Mouse (Mus musculus) bone marrow, adult 2 months (tissue): ENCODE data around the gene Msrb1. TPM values are rescaled to one million over a fixed set of nuclear protein-coding genes. Genes with fewer than 3 reads are reported as not detected.

Experiments
- H3K27ac ChIP-seq: fragments of 200-500 bp; 2 replicates; pipeline ENCODE4 v1.5.1; 2012; ENCODE audit warnings: low read depth, mild to moderate bottlenecking, control low read depth, inconsistent platforms, low read length; ENCODE audit not compliant: control insufficient read depth, poor library complexity, insufficient read depth
- H3K4me1 ChIP-seq: fragments of 200-500 bp; 2 replicates; pipeline ENCODE4 v1.6.1; 2011; ENCODE audit warnings: low read length; ENCODE audit not compliant: control insufficient read depth, insufficient read depth
- H3K4me3 ChIP-seq: fragments of 200-500 bp; replicated peaks from 2 replicates; pipeline ENCODE3; 2011; ENCODE audit warnings: mild to moderate bottlenecking, low read depth, low read length, control low read depth; ENCODE audit not compliant: control insufficient read depth
- CTCF ChIP-seq: fragments of 200-500 bp; IDR thresholded peaks from 2 replicates; pipeline ENCODE4 v1.5.1; 2011; ENCODE audit warnings: low read length, control low read depth; ENCODE audit not compliant: control insufficient read depth, insufficient read depth
- POLR2A ChIP-seq: fragments of 200-500 bp; IDR thresholded peaks from 2 replicates; pipeline ENCODE4 v1.6.1; 2011; ENCODE audit warnings: low read depth, mild to moderate bottlenecking, control low read depth, low read length, borderline replicate concordance; ENCODE audit not compliant: control insufficient read depth
- WGBS: fragments of 180-500 bp; shearing (Covaris S2); methylation state at CpG from one replicate; pipeline ENCODE4 v1.1.7; 2018; 5-methylcytosine and 5-hydroxymethylcytosine counted together
- polyA plus RNA-seq: library from polyadenylated mRNA; stranded (reverse); fragments of >200 nt; gene quantifications from 2 replicates; pipeline ENCODE4 v1.2.4, GENCODE M21; 2011; ENCODE audit warnings: low replicate concordance; ENCODE audit not compliant: missing spikeins, insufficient read depth, insufficient read length

Gene Msrb1
- polyA plus RNA-seq, 1 experiment: 309 TPM

DNA sequence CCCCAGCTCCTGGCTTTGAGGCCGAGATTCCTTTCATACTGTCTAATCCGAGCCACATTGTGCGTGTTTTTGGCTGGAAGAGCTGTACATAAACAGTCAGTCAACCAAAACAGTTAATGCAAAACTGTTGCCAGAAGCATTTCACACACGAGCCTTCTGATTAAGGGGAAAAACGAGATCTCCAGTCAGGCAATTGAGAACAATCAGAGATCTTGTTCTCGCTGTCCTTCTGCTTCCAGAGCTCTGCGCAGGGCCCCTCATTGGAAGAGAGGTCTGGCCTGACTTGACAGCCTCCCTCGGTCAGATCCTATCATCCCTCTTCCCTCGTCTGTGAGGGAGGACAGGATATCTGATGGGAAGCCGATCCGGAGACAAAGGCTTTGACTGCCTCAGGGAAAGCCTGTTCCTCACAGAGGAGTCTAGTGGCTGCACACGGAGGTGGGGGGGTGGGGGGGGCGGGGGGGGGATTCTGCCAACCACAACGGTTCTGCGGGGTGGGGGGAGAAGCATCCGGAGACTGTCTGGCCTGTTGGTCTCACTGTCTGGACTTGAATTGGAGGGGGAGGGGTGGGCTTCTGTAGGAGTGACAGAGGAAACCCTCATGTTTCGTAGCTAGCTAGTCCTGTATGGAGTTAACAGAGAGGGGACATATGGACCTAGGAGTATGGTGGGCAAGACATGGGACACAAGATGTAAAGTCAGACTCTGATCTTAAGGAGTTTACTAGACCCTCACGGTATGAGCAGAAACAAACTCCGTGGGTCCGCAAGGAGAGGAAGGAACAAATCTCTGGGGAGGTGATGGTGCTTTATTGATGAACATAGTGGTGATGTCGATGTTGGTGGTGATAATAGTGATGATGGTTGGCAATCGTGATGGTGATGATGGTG is 28.8 kb downstream of the Msrb1 start:
- 45% methylated on average over 22 of the region's 22 CpGs for WGBS
- no peak overlapping the region for H3K4me3 ChIP-seq
- H3K4me1 ChIP-seq: no peaks in the 10 kb centered on the region
- H3K27ac ChIP-seq: no peak overlapping the region
- no peak for TF ChIP-seq CTCF
- no peak for TF ChIP-seq POLR2A

DNA sequence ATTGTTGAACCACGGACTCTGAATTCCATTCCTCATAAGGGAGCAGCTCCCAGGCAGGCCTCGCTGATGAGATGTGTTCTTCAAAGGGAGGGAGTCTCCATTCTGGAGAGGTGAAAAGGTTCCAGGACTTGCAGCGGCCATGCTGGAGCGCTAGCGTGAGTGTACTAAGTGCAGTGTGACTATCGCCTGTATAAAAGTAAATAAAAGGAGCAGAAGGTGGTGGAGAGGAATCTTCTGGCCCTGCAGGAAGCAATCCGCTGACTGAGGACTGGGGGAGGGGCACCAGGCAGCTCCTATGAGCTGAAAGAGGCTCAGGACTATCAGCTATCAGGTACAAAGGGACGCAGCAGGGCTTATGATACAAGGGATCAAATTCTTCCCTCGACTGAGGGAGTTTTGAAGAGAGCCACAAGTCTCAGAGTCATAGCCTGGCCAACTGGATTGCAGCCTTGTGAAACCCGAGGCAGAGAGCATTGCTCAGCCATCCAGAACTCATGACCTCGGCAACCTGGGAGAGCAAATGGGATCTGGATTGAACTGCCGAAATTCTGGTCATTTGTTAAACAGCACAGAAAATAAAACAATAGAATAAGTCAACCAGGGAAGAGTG is 29.9 kb downstream of the Msrb1 start:
- Histone ChIP-seq H3K4me1 (no peaks in the 10 kb centered on the region), H3K27ac (no peak overlapping the region), H3K4me3 (no peak overlapping the region)
- WGBS: 43% methylated on average over 12 of the region's 12 CpGs
- TF ChIP-seq CTCF (no peak), POLR2A (no peak)

DNA sequence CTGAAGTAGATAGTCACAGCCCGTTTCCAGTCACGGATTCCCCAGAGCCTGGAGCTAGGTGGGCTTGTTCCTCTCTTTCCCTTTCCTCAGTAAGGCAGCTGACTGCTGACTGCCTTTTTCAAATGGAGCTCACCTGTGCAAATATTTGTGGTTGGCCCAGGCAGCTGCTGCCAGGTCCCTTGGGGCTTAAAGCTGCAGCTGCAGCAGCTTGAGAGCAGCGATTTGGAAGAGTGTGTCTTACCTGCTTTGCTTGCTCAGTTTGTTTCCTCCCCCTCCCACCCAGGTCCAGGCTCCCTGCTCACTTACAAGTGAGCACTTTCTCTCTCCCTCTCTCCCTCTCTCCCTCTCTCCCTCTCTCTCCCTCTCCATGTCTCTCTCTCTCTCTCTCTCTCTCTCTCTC is 32.7 kb downstream of the Msrb1 start:
- Histone ChIP-seq H3K4me1 (no peaks in the 10 kb centered on the region), H3K4me3 (no peak overlapping the region), H3K27ac (no peak overlapping the region)
- WGBS: 46% methylated on average over 3 of the region's 3 CpGs
- no peak for TF ChIP-seq POLR2A
- TF ChIP-seq CTCF: no peak

DNA sequence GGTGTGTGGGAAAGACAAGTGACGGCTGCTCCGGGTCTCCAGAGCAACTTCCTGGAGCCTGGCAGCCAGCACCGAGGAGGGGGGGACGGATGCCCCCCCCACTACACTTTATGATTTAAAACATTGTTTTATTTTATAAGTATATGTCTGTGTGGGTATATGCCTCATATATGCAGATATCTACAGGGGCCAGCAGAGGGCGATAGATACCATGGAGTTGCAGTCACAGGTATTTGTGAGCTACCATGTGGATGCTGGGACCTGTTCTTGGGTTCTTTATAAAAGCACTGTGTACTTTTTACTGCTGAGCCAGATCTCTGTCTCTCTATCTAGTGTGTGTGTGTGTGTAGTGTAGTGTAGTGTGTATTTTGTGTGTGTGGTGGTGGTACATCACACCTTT is 36.8 kb downstream of the Msrb1 start:
- Histone ChIP-seq H3K27ac (no peak overlapping the region), H3K4me3 (no peak overlapping the region), H3K4me1 (no peaks in the 10 kb centered on the region)
- TF ChIP-seq POLR2A (no peak), CTCF (no peak)
- WGBS: 82% methylated on average over 5 of the region's 5 CpGs

DNA sequence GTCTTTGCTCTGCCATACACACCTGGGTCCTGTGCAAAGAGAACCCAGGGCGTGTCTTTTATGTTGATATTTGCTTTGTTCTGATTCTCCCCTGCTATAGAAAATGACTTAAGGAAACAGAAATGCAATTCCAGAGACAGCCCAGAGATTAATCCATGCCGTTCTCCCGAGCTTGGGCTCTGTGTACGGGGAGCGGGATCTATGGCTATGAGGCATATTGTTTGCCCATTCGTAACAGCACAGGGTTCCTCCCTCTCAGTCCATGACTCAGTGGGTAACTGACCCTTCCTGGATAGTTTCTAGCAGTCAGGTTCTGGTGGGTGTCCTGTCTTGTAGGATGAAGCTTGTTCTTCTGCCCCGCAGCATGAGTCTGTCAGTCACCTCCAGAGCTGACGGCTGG is 38.7 kb downstream of the Msrb1 start:
- WGBS: 79% methylated on average over 8 of the region's 8 CpGs
- no peak overlapping the region for H3K4me3 ChIP-seq
- no peak overlapping the region for H3K27ac ChIP-seq
- peaks cover 1% of the 10 kb centered on the region; the same call in 1 of the 2 replicates for H3K4me1 ChIP-seq
- no peak for TF ChIP-seq POLR2A
- TF ChIP-seq CTCF: no peak

DNA sequence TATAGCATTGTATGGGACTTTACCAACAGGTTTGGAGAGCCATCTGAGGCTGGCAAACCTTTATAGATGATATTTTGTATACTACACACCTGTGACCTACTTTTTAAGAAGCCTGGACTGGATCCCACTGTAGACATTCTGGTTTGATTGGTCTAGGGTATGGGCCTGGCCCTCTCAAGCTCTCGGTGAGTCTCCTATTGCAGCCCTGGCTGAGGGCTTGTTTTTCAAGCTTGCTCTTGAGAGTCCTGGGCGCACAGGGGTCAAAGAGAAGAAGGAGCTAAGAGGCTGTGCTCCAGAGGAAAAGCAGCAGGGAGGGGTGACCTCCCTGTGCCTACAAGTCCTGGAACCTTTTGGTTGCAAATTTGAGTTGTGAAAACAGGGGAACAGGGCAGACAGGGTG is 40.6 kb downstream of the Msrb1 start:
- TF ChIP-seq POLR2A: no peak
- TF ChIP-seq CTCF: no peak
- 89% methylated on average over 2 of the region's 2 CpGs for WGBS
- H3K27ac ChIP-seq: no peak overlapping the region

DNA sequence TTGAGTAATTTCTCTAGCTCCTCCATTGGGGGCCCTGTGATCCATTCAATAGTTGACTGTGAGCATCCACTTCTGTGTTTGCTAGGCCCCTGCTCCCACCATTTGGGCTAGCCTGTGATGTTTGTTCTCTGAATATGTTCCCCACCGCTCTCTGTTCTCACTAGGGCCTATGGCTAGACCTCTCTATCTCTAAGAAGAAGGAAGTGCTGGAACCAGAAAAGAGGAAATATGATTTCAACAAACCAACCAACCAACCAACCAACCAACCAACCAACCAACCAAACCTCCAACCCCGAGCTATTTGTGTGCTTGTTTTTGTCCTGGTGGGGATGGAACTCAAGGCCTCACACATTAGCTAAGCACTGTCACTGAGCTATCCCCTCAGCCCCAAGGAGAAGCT is 44.4 kb downstream of the Msrb1 start:
- WGBS: 15% methylated on average over 2 of the region's 2 CpGs
- TF ChIP-seq CTCF: no peak
- no peak for TF ChIP-seq POLR2A
- no peak overlapping the region for H3K4me3 ChIP-seq
- peaks cover 1% of the 10 kb centered on the region; the same call in 1 of the 2 replicates for H3K4me1 ChIP-seq
- H3K27ac ChIP-seq: 0 out of 2 replicates have a peak overlapping the region, but pooled peaks have one; percentile 1

More for the DNA sequence above, 40.6 kb downstream of the Msrb1 start:
- Histone ChIP-seq H3K4me1 (peaks cover 1% of the 10 kb centered on the region; the same call in 1 of the 2 replicates), H3K4me3 (no peak overlapping the region)

DNA sequence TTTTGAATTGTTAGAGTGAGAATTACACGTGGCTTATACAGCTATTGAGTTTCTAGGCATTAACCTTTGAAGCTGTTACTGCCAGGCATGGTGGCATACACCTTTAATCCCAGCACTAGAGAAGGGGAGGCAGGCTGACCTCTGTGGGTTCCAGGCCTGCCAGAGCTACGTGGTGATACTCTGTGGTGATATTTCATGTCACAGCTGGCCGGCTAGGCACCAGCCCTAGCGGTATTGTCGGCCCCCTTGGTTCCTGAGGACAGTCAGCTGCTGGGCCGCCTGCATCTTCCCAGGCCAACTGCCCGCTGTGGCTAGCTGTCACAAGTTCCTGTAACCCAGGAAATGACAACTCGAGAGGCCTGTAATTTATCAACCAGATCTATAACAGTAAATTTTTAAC is 55.7 kb downstream of the Msrb1 start:
- H3K27ac ChIP-seq: no peak overlapping the region
- 37% methylated on average over 8 of the region's 8 CpGs for WGBS
- no peak for TF ChIP-seq POLR2A
- TF ChIP-seq CTCF: no peak

More for the DNA sequence above, 55.7 kb downstream of the Msrb1 start:
- H3K4me1 ChIP-seq: no peaks in the 10 kb centered on the region
- H3K4me3 ChIP-seq: no peak overlapping the region

Other genes starting within 250 kb of the Msrb1 start
- not detected in 2 replicates for gene Caskin1, start 248.0 kb upstream of the Msrb1 start, polyA plus RNA-seq
- 79.2 and 108 TPM in 2 replicates for gene Traf7, start 208.7 kb upstream of the Msrb1 start, polyA plus RNA-seq
- gene Rab26, start 202.4 kb upstream of the Msrb1 start, polyA plus RNA-seq: not detected in 2 replicates
- 10.4 and 17.9 TPM in 2 replicates for gene Pkd1, start 186.8 kb upstream of the Msrb1 start, polyA plus RNA-seq
- gene Tsc2, start 104.0 kb upstream of the Msrb1 start, polyA plus RNA-seq: 38.1 and 92.1 TPM in 2 replicates
- gene Nthl1, start 104.0 kb upstream of the Msrb1 start, polyA plus RNA-seq: 4.6 and 6.5 TPM in 2 replicates
- gene Slc9a3r2, start 86.3 kb upstream of the Msrb1 start, polyA plus RNA-seq: 5.2 and 5.9 TPM in 2 replicates
- not detected in 2 replicates for gene Npw, start 78.2 kb upstream of the Msrb1 start, polyA plus RNA-seq
- 19.6 and 29.3 TPM in 2 replicates for gene Zfp598, start 67.0 kb upstream of the Msrb1 start, polyA plus RNA-seq
- not detected in 2 replicates for gene Syngr3, start 46.7 kb upstream of the Msrb1 start, polyA plus RNA-seq
- 19.3 and 42.9 TPM in 2 replicates for gene Gfer, start 40.5 kb upstream of the Msrb1 start, polyA plus RNA-seq
- 2.1 and 2.5 TPM in 2 replicates for gene Noxo1, start 40.4 kb upstream of the Msrb1 start, polyA plus RNA-seq
- 19.4 and 28.1 TPM in 2 replicates for gene Tbl3, start 29.0 kb upstream of the Msrb1 start, polyA plus RNA-seq
- not detected in 2 replicates for gene Rnf151, start 18.6 kb upstream of the Msrb1 start, polyA plus RNA-seq
- gene Rps2, start 18.5 kb upstream of the Msrb1 start, polyA plus RNA-seq: 828 and 1,146 TPM in 2 replicates
- 150 and 172 TPM in 2 replicates for gene Ndufb10, start 12.2 kb upstream of the Msrb1 start, polyA plus RNA-seq
- 2.5 TPM in 1 of 2 replicates, not detected in the other for gene Rpl3l, start 8.8 kb upstream of the Msrb1 start, polyA plus RNA-seq
- 2.2 TPM in 1 of 2 replicates, not detected in the other for gene Hs3st6, start 16.3 kb downstream of the Msrb1 start, polyA plus RNA-seq
- 0.77 TPM in 1 of 2 replicates, not detected in the other for gene Meiob, start 67.6 kb downstream of the Msrb1 start, polyA plus RNA-seq
- 92.4 and 146 TPM in 2 replicates for gene Hagh, start 103.5 kb downstream of the Msrb1 start, polyA plus RNA-seq
- gene Fahd1, start 113.7 kb downstream of the Msrb1 start, polyA plus RNA-seq: 51.5 and 67.1 TPM in 2 replicates
- gene Igfals, start 129.4 kb downstream of the Msrb1 start, polyA plus RNA-seq: not detected in 2 replicates
- 34.2 and 45.6 TPM in 2 replicates for gene Nubp2, start 149.7 kb downstream of the Msrb1 start, polyA plus RNA-seq
- 37.8 and 47.2 TPM in 2 replicates for gene Spsb3, start 150.0 kb downstream of the Msrb1 start, polyA plus RNA-seq
- 8.2 and 35.6 TPM in 2 replicates for gene Eme2, start 158.4 kb downstream of the Msrb1 start, polyA plus RNA-seq
- 23.4 and 43.9 TPM in 2 replicates for gene Mrps34, start 158.5 kb downstream of the Msrb1 start, polyA plus RNA-seq
- 51.7 and 64.3 TPM in 2 replicates for gene Nme3, start 159.9 kb downstream of the Msrb1 start, polyA plus RNA-seq
- gene Mapk8ip3, start 200.3 kb downstream of the Msrb1 start, polyA plus RNA-seq: 51.0 and 96.3 TPM in 2 replicates
- gene Jpt2, start 224.0 kb downstream of the Msrb1 start, polyA plus RNA-seq: 12.2 and 31.5 TPM in 2 replicates